Mouse (Mus musculus) MEL (cell line): ENCODE data around the gene Plau. TPM values are rescaled to one million over a fixed set of nuclear protein-coding genes. Genes with fewer than 3 reads are reported as not detected.
A peak's percentile ranks its signal among the peaks of the same experiment; 100 is the strongest.

ENCODE experiments used
- DNase-seq: peaks from one replicate; pipeline ENCODE4 v3.0.0; 2011; ENCODE audit warnings: low read depth, low spot score
- H3K27ac ChIP-seq: 2 replicates; pipeline ENCODE4 v1.5.1; 2012; ENCODE audit warnings: low read depth, mild to moderate bottlenecking, control low read depth, low read length, moderate library complexity; ENCODE audit not compliant: control insufficient read depth
- H3K27me3 ChIP-seq, 2 experiments: fragments of 150-350 bp in 1 of 2; sonication (generic) in 1 of 2; 2 replicates each; pipeline ENCODE4 v1.6.1; 2012; ENCODE audit warnings: low read length in 2 of 2, mild to moderate bottlenecking in 2 of 2, improper control_type of control experiment in 1 of 2, moderate library complexity in 1 of 2; ENCODE audit not compliant: insufficient read depth in 2 of 2, control insufficient read depth in 1 of 2
- H3K36me3 ChIP-seq, 2 experiments: 2 replicates each; pipeline ENCODE4 v1.6.1; 2012 to 2014; ENCODE audit warnings: low read length in 2 of 2, improper control_type of control experiment in 1 of 2, inconsistent platforms in 1 of 2, mild to moderate bottlenecking in 1 of 2; ENCODE audit not compliant: insufficient read depth in 2 of 2, control insufficient read depth in 1 of 2
- H3K4me1 ChIP-seq, 2 experiments: fragments of 150-350 bp in 1 of 2; sonication (generic) in 1 of 2; 2 replicates each; pipeline ENCODE4 v1.6.1; 2012; ENCODE audit warnings: low read length in 2 of 2, improper control_type of control experiment in 1 of 2, mild to moderate bottlenecking in 1 of 2; ENCODE audit not compliant: insufficient read depth in 2 of 2, control insufficient read depth in 1 of 2
- H3K4me3 ChIP-seq, 2 experiments: fragments of 150-350 bp in 1 of 2; sonication (generic) in 1 of 2; 2 replicates each; pipeline ENCODE4 v1.5.1; 2012; ENCODE audit warnings: low read depth in 2 of 2, low read length in 2 of 2, mild to moderate bottlenecking in 2 of 2, moderate library complexity in 2 of 2, control low read depth in 1 of 2, improper control_type of control experiment in 1 of 2; ENCODE audit not compliant: control insufficient read depth in 1 of 2, insufficient read depth in 1 of 2
- H3K79me2 ChIP-seq: 2 replicates; pipeline ENCODE4 v1.6.1; 2012; ENCODE audit warnings: mild to moderate bottlenecking, low read length, moderate library complexity; ENCODE audit not compliant: control insufficient read depth, poor library complexity, insufficient read depth
- H3K9ac ChIP-seq: 2 replicates; pipeline ENCODE4 v1.6.1; 2012; ENCODE audit warnings: low read depth, mild to moderate bottlenecking, control low read depth, low read length, moderate library complexity; ENCODE audit not compliant: control insufficient read depth, poor library complexity, severe bottlenecking
- H3K9me3 ChIP-seq: fragments of 150-350 bp; sonication (generic); replicated peaks from 2 replicates; pipeline ENCODE4 v1.6.1; 2012; ENCODE audit warnings: mild to moderate bottlenecking, low read length, improper control_type of control experiment, moderate library complexity; ENCODE audit not compliant: insufficient read depth
- CTCF ChIP-seq, 3 experiments: IDR thresholded peaks in 2 of 3; conservative IDR thresholded peaks in 1 of 3; 2 replicates each; pipeline ENCODE4 v1.5.1; 2011 to 2012; ENCODE audit warnings: low read length in 3 of 3, low read depth in 2 of 3, mild to moderate bottlenecking in 2 of 3, improper control_type of control experiment in 1 of 3, inconsistent platforms in 1 of 3, mixed read lengths in 1 of 3, moderate library complexity in 1 of 3; ENCODE audit not compliant: control insufficient read depth in 1 of 3, insufficient read depth in 1 of 3, poor library complexity in 1 of 3, severe bottlenecking in 1 of 3
- E2F4 ChIP-seq: IDR thresholded peaks from 2 replicates; pipeline ENCODE4 v1.6.1; 2011; ENCODE audit warnings: low read depth, low read length, improper control_type of control experiment, borderline replicate concordance
- GABPA ChIP-seq: IDR thresholded peaks from 2 replicates; pipeline ENCODE4 v1.6.1; 2012; ENCODE audit warnings: low read depth, mild to moderate bottlenecking, inconsistent platforms, low read length, improper control_type of control experiment, moderate library complexity
- KAT2A ChIP-seq: conservative IDR thresholded peaks from 2 replicates; pipeline ENCODE4 v1.6.1; 2012; ENCODE audit warnings: low read depth, low read length, improper control_type of control experiment, inconsistent platforms
- MAZ ChIP-seq: IDR thresholded peaks from 2 replicates; pipeline ENCODE4 v1.6.1; 2012; ENCODE audit warnings: low read depth, mild to moderate bottlenecking, inconsistent platforms, low read length, improper control_type of control experiment
- MYB ChIP-seq: IDR thresholded peaks from 2 replicates; pipeline ENCODE4 v1.6.1; 2011; ENCODE audit warnings: mild to moderate bottlenecking, low read depth, low read length, improper control_type of control experiment
- NELFE ChIP-seq: IDR thresholded peaks from 2 replicates; pipeline ENCODE4 v1.6.1; 2011; ENCODE audit warnings: low read depth, low read length, improper control_type of control experiment
- NRF1 ChIP-seq: IDR thresholded peaks from 2 replicates; pipeline ENCODE4 v1.6.1; 2014; ENCODE audit warnings: low read depth, mild to moderate bottlenecking, inconsistent platforms, low read length, improper control_type of control experiment, moderate library complexity; ENCODE audit not compliant: poor library complexity, insufficient read depth, severe bottlenecking
- POLR2A ChIP-seq, 2 experiments: IDR thresholded peaks; 2 replicates each; pipeline ENCODE4 v1.6.1; 2011 to 2012; ENCODE audit warnings: low read length in 2 of 2, mild to moderate bottlenecking in 2 of 2, control low read depth in 1 of 2, improper control_type of control experiment in 1 of 2, low read depth in 1 of 2, moderate library complexity in 1 of 2; ENCODE audit not compliant: control insufficient read depth in 1 of 2, insufficient read depth in 1 of 2, poor library complexity in 1 of 2
- RCOR1 ChIP-seq: IDR thresholded peaks from 2 replicates; pipeline ENCODE4 v1.6.1; 2012; ENCODE audit warnings: low read depth, mild to moderate bottlenecking, inconsistent platforms, low read length, improper control_type of control experiment
- SIN3A ChIP-seq: IDR thresholded peaks from 2 replicates; pipeline ENCODE4 v1.6.1; 2012; ENCODE audit warnings: low read length, improper control_type of control experiment, inconsistent platforms
- TCF12 ChIP-seq: IDR thresholded peaks from 2 replicates; pipeline ENCODE4 v1.6.1; 2014; ENCODE audit warnings: low read depth, mild to moderate bottlenecking, inconsistent platforms, low read length, improper control_type of control experiment, moderate library complexity
- UBTF ChIP-seq: IDR thresholded peaks from 2 replicates; pipeline ENCODE4 v1.6.1; 2012; ENCODE audit warnings: low read depth, mild to moderate bottlenecking, inconsistent platforms, low read length, improper control_type of control experiment, moderate library complexity, borderline replicate concordance; ENCODE audit not compliant: insufficient read depth
- USF2 ChIP-seq, 2 experiments: IDR thresholded peaks; 2 replicates each; pipeline ENCODE4 v1.6.1; 2011 to 2012; ENCODE audit warnings: improper control_type of control experiment in 2 of 2, low read length in 2 of 2, borderline replicate concordance in 1 of 2, inconsistent platforms in 1 of 2, low read depth in 1 of 2, mild to moderate bottlenecking in 1 of 2; ENCODE audit not compliant: insufficient read depth in 1 of 2
- ZC3H11A ChIP-seq: IDR thresholded peaks from 2 replicates; pipeline ENCODE4 v1.6.1; 2012; ENCODE audit warnings: low read depth, mild to moderate bottlenecking, inconsistent platforms, low read length, improper control_type of control experiment
- ZKSCAN1 ChIP-seq: IDR thresholded peaks from 2 replicates; pipeline ENCODE4 v1.6.1; 2012; ENCODE audit warnings: low read depth, mild to moderate bottlenecking, inconsistent platforms, low read length, improper control_type of control experiment, moderate library complexity
- ZNF384 ChIP-seq: IDR thresholded peaks from 2 replicates; pipeline ENCODE4 v1.6.1; 2012; ENCODE audit warnings: low read depth, mild to moderate bottlenecking, inconsistent platforms, low read length, improper control_type of control experiment
- polyA plus RNA-seq, 2 experiments: library from polyadenylated mRNA; stranded (reverse) in 1 of 2; unstranded in 1 of 2; fragments of >175 nt in 1 of 2; fragments of >200 nt in 1 of 2; gene quantifications; 2 replicates each; pipeline versions ENCODE4 v1.2.1 to v1.2.4; 2012; ENCODE audit warnings: low replicate concordance in 2 of 2, low read depth in 1 of 2; ENCODE audit not compliant: insufficient read length in 2 of 2, insufficient read depth in 1 of 2, missing spikeins in 1 of 2
- total RNA-seq: library from RNA; depleted of rRNA; stranded (reverse); fragments of 300-350 nt; gene quantifications from 2 replicates; pipeline ENCODE4 v1.2.3, GENCODE M21; 2012

The Plau gene
- total and polyA plus RNA-seq, 3 experiments = 0.04 TPM; not detected in 2

GRCm38 (mm10) chr14:20811236-20811635, 25.2 kb upstream of the Plau start:
- no peak overlapping the region for H3K4me3 ChIP-seq
- H3K4me1 ChIP-seq = no peaks in the 10 kb centered on the region
- H3K27me3 ChIP-seq = peaks cover 6 to 9% of the 10 kb centered on the region in 2 experiments; a peak in 3 of 4 replicates
- H3K79me2 ChIP-seq = no peaks in the 10 kb centered on the region
- H3K27ac ChIP-seq = no peak overlapping the region
- no peaks in the 10 kb centered on the region for H3K9me3 ChIP-seq
- no peaks in the 10 kb centered on the region for H3K36me3 ChIP-seq
- TF ChIP-seq ZNF384 = no peak
- TF ChIP-seq TCF12 = no peak
- TF ChIP-seq CTCF (IDR thresholded peaks at IDR 0.05 in 2 of 3, conservative IDR thresholded peaks at IDR 0.05 in 1 of 3; ENCODE audit: control insufficient read depth in 1 of 3, insufficient read depth in 1 of 3, low read depth in 2 of 3, low read length in 3 of 3, poor library complexity in 1 of 3, severe bottlenecking in 1 of 3) = no peak
- no peak for TF ChIP-seq GABPA
- TF ChIP-seq USF2 (IDR thresholded peaks at IDR 0.05; ENCODE audit: borderline replicate concordance in 1 of 2, insufficient read depth in 1 of 2, low read depth in 1 of 2, low read length in 2 of 2) = no peak
- TF ChIP-seq E2F4 = no peak
- TF ChIP-seq NELFE = no peak
- TF ChIP-seq SIN3A = no peak
- no peak for TF ChIP-seq NRF1
- no peak for TF ChIP-seq MAZ
- no peak for TF ChIP-seq RCOR1
- TF ChIP-seq ZC3H11A = no peak
- TF ChIP-seq POLR2A (IDR thresholded peaks at IDR 0.05; ENCODE audit: control insufficient read depth in 1 of 2, insufficient read depth in 1 of 2, low read depth in 1 of 2, low read length in 2 of 2, poor library complexity in 1 of 2) = no peak
- no peak for TF ChIP-seq KAT2A
- TF ChIP-seq UBTF = no peak
- TF ChIP-seq ZKSCAN1 = no peak
- no peak for TF ChIP-seq MYB
- H3K9ac ChIP-seq = no peak overlapping the region
- no peak for DNase-seq

GRCm38 (mm10) chr14:20811779-20812406, 24.6 kb upstream of the Plau start:
- Histone ChIP-seq H3K79me2 (no peaks in the 10 kb centered on the region), H3K9me3 (no peaks in the 10 kb centered on the region), H3K4me1 (no peaks in the 10 kb centered on the region)
- TF ChIP-seq GABPA = no peak
- peak; percentile 91 for TF ChIP-seq RCOR1
- TF ChIP-seq, all 39 proteins: peak for 1
- no peak overlapping the region for H3K9ac ChIP-seq
- no peak for DNase-seq
- no peaks in the 10 kb centered on the region for H3K36me3 ChIP-seq
- H3K27ac ChIP-seq = no peak overlapping the region
- no peak overlapping the region for H3K4me3 ChIP-seq
- H3K27me3 ChIP-seq = peaks cover 6 to 9% of the 10 kb centered on the region in 2 experiments; a peak in 3 of 4 replicates
